ENCODE assay signal across 13 mouse cellular contexts in genomic region chr6:57531441-57531840, GRCm38 (mm10). TPM values are rescaled to one million over a fixed set of nuclear protein-coding genes. Genes with fewer than 3 reads are reported as not detected.
DNase-seq lines count a peak whose midpoint lies in the region; ATAC-seq and TF ChIP-seq lines count a peak whose summit lies in the region.
"Had no signal": no experiment of that assay in that cellular context is flagged by ENCODE, and none has a peak within 500 bp of the region (broad histone marks: within the 10 kb centered on the region; RNA-seq: fewer than 3 reads in every experiment).

No protein-coding gene starts in this region.

- no peak for TF ChIP-seq POLR2A in MEL (IDR thresholded peaks at IDR 0.05; ENCODE audit: control insufficient read depth in 1 of 2, insufficient read depth in 1 of 2, low read depth in 1 of 2, low read length in 2 of 2, poor library complexity in 1 of 2)

- ATAC-seq in liver, postnatal 0 days, result no peak
- no peak for ATAC-seq in heart, embryonic 16.5 days (replicated peaks; ENCODE audit: extremely low read depth, insufficient read depth, low FRiP score)
- ATAC-seq in activated CD4-positive, CD25-positive, alpha-beta regulatory T cell, adult 4 months, result no peak
- ATAC-seq: hindbrain, postnatal 0 days; midbrain, embryonic 15.5 days had no signal

- H3K4me3 ChIP-seq in liver, postnatal 0 days (ENCODE audit: low read depth, low read length), result no peak overlapping the region
- no peak overlapping the region for H3K4me3 ChIP-seq in MEL (ENCODE audit: control insufficient read depth in 1 of 2, insufficient read depth in 1 of 2, low read depth in 2 of 2, low read length in 2 of 2)
- H3K4me3 ChIP-seq in heart, embryonic 16.5 days (ENCODE audit: low read length), result no peak overlapping the region
- H3K4me3 ChIP-seq: liver, embryonic 15.5 days; midbrain, embryonic 15.5 days had no signal

- WGBS in liver, postnatal 0 days (ENCODE audit: insufficient replicate concordance), result 50% methylated on average over 1 of the region's 1 CpGs
- 35% methylated on average over 1 of the region's 1 CpGs for WGBS in heart, embryonic 16.5 days

- intact Hi-C loops in heart, postnatal 10 days (cut with DNase I), result no loop called here

- 0 out of 2 replicates have a peak overlapping the region, but pooled peaks have one; percentile 4 for H3K27ac ChIP-seq in liver, postnatal 0 days (ENCODE audit: low read depth)
- H3K27ac ChIP-seq in MEL (ENCODE audit: control insufficient read depth, low read depth, low read length), result no peak overlapping the region
- H3K27ac ChIP-seq in heart, embryonic 16.5 days (ENCODE audit: low read length), result peak overlapping the region; percentile 84
- H3K27ac ChIP-seq: hindbrain, postnatal 0 days; liver, embryonic 15.5 days; midbrain, embryonic 15.5 days had no signal

- H3K27me3 ChIP-seq in liver, postnatal 0 days (ENCODE audit: insufficient read depth, low read length), result no peaks in the 10 kb centered on the region
- no peaks in the 10 kb centered on the region for H3K27me3 ChIP-seq in MEL (ENCODE audit: control insufficient read depth in 1 of 2, insufficient read depth in 2 of 2, low read length in 2 of 2)
- H3K27me3 ChIP-seq in heart, embryonic 16.5 days (ENCODE audit: control insufficient read depth, insufficient read depth, low read length), result no peaks in the 10 kb centered on the region
- H3K27me3 ChIP-seq: liver, embryonic 15.5 days; midbrain, embryonic 15.5 days had no signal

- TF ChIP-seq RAD21 in MEL (IDR thresholded peaks at IDR 0.05; ENCODE audit: low read depth, low read length), result no peak

- TF ChIP-seq EP300 in liver, postnatal 0 days (IDR thresholded peaks at IDR 0.05; ENCODE audit: low read depth), result no peak
- peak; percentile 19 to 25; a peak in 1 of 4 replicates for TF ChIP-seq EP300 in MEL (IDR thresholded peaks at IDR 0.05; ENCODE audit: low read depth in 1 of 2, low read length in 2 of 2)

- H3K9me3 ChIP-seq in liver, postnatal 0 days (ENCODE audit: low read length), result no peaks in the 10 kb centered on the region
- no peaks in the 10 kb centered on the region for H3K9me3 ChIP-seq in MEL (replicated peaks; ENCODE audit: insufficient read depth, low read length)
- no peaks in the 10 kb centered on the region for H3K9me3 ChIP-seq in heart, embryonic 16.5 days (replicated peaks; ENCODE audit: control insufficient read depth, low read length)
- H3K9me3 ChIP-seq: liver, embryonic 15.5 days; midbrain, embryonic 15.5 days had no signal

- H3K36me3 ChIP-seq in liver, postnatal 0 days (replicated peaks; ENCODE audit: insufficient read depth, low read length), result no peaks in the 10 kb centered on the region; the same call in 1 of the 2 replicates
- H3K36me3 ChIP-seq in MEL (ENCODE audit: control insufficient read depth in 1 of 2, insufficient read depth in 2 of 2, low read length in 2 of 2), result peaks cover 0 to 21% of the 10 kb centered on the region in 2 experiments; a peak in 2 of 4 replicates
- H3K36me3 ChIP-seq in heart, embryonic 16.5 days (ENCODE audit: control insufficient read depth, insufficient read depth), result no peaks in the 10 kb centered on the region
- H3K36me3 ChIP-seq: liver, embryonic 15.5 days; midbrain, embryonic 15.5 days had no signal

- H3K4me1 ChIP-seq in liver, postnatal 0 days (ENCODE audit: insufficient read depth), result peaks cover 8% of the 10 kb centered on the region; the same call in 1 of the 2 replicates
- H3K4me1 ChIP-seq in MEL (ENCODE audit: control insufficient read depth in 1 of 2, insufficient read depth in 2 of 2, low read length in 2 of 2), result peaks cover 7 to 14% of the 10 kb centered on the region in 2 experiments
- H3K4me1 ChIP-seq in heart, embryonic 16.5 days (ENCODE audit: control insufficient read depth, insufficient read depth, low read length), result peaks cover 25% of the 10 kb centered on the region

- peak overlapping the region; percentile 49; the same call in 1 of the 2 replicates for H3K9ac ChIP-seq in liver, postnatal 0 days (replicated peaks)
- H3K9ac ChIP-seq in MEL (ENCODE audit: control insufficient read depth, low read depth, low read length, poor library complexity, severe bottlenecking), result no peak overlapping the region
- peak overlapping the region; percentile 14 for H3K9ac ChIP-seq in heart, embryonic 16.5 days (ENCODE audit: low read length)
- H3K9ac ChIP-seq: liver, embryonic 15.5 days; midbrain, embryonic 15.5 days had no signal

- no peaks in the 10 kb centered on the region for H3K79me2 ChIP-seq in MEL (ENCODE audit: control insufficient read depth, insufficient read depth, low read length, poor library complexity)

- peak overlapping the region; percentile 16 for H3K4me2 ChIP-seq in liver, postnatal 0 days (ENCODE audit: low read depth, low read length)
- peak overlapping the region; percentile 49 for H3K4me2 ChIP-seq in heart, embryonic 16.5 days (ENCODE audit: low read depth, low read length)
- H3K4me2 ChIP-seq: liver, embryonic 15.5 days; midbrain, embryonic 15.5 days had no signal

- peak; percentile 80 for DNase-seq in heart, adult 11 months
- no peak for DNase-seq in heart, postnatal 10 days
- no peak for DNase-seq in liver, postnatal 0 days
- no peak for DNase-seq in liver
- peak; percentile 36 for DNase-seq in MEL (ENCODE audit: low read depth, low spot score)
- no peak for DNase-seq in urinary bladder, postnatal 4 days (ENCODE audit: low spot score in 2 of 2)
- DNase-seq: cerebellum, postnatal 25 days; kidney, adult 8-10 months had no signal

- TF ChIP-seq CTCF in liver, postnatal 0 days (IDR thresholded peaks at IDR 0.05; ENCODE audit: low read depth), result no peak
- no peak for TF ChIP-seq CTCF in MEL (IDR thresholded peaks at IDR 0.05 in 2 of 3, conservative IDR thresholded peaks at IDR 0.05 in 1 of 3; ENCODE audit: control insufficient read depth in 1 of 3, insufficient read depth in 1 of 3, low read depth in 2 of 3, low read length in 3 of 3, poor library complexity in 1 of 3, severe bottlenecking in 1 of 3)

TF ChIP-seq in MEL, 35 proteins besides CTCF, POLR2A, EP300 and RAD21:
- TF ChIP-seq MAZ (IDR thresholded peaks at IDR 0.05; ENCODE audit: low read depth, low read length) (no peak), ETS1 (IDR thresholded peaks at IDR 0.05; ENCODE audit: low read depth, low read length) (0 out of 2 replicates have a peak, but pooled peaks have one; percentile 31)

RNA-seq across cellular contexts. Expression of gene Ppm1k, which starts 3.8 kb away (rescaled TPM):
- total RNA-seq in heart, postnatal 10 days (2021), result 10 to 100 TPM; 19.1 to 23.2 TPM
- 14.9 and 15.6 TPM in 2 replicates for polyA plus RNA-seq in liver, postnatal 0 days (2015; fragmentation: Nextera tagmentation; extraction: Ambion mirVana)
- 1.5 and 2.1 TPM in 2 replicates for total RNA-seq in MEL (2012; rRNA removed)
- 1 to 10 TPM in 1 of 2 experiments, not detected in 1; 1.3 TPM for polyA plus RNA-seq in MEL (2012; ENCODE audit: insufficient read depth in 1 of 2, insufficient read length in 2 of 2, low read depth in 1 of 2, low replicate concordance in 2 of 2, missing spikeins in 1 of 2)
- 12.2 and 15.7 TPM in 2 replicates for polyA plus RNA-seq in heart, embryonic 16.5 days (2015; fragmentation: Nextera tagmentation; extraction: Ambion mirVana)
- polyA plus RNA-seq in activated CD4-positive, CD25-positive, alpha-beta regulatory T cell, adult 4 months (2017; shearing (Covaris generic)), result 10 to 100 TPM; 12.9 to 16.2 TPM

RNA-seq across cellular contexts. Expression of gene Herc6, which starts 49.4 kb away (rescaled TPM):
- total RNA-seq in heart, postnatal 10 days (2021), result 1 to 10 TPM; 2.4 to 3.6 TPM
- polyA plus RNA-seq in liver, postnatal 0 days (2015; fragmentation: Nextera tagmentation; extraction: Ambion mirVana), result 5.0 and 5.5 TPM in 2 replicates
- total RNA-seq in MEL (2012; rRNA removed), result 2.0 and 2.4 TPM in 2 replicates
- 1 to 10 TPM in 1 of 2 experiments, not detected in 1; 5.1 TPM for polyA plus RNA-seq in MEL (2012; ENCODE audit: insufficient read depth in 1 of 2, insufficient read length in 2 of 2, low read depth in 1 of 2, low replicate concordance in 2 of 2, missing spikeins in 1 of 2)
- polyA plus RNA-seq in heart, embryonic 16.5 days (2015; fragmentation: Nextera tagmentation; extraction: Ambion mirVana), result 4.2 and 6.6 TPM in 2 replicates
- polyA plus RNA-seq in activated CD4-positive, CD25-positive, alpha-beta regulatory T cell, adult 4 months (2017; shearing (Covaris generic)), result 10 to 100 TPM; 23.2 to 26.4 TPM

Comparison
In these comparisons a context has a peak if more than half of its experiments do, and no peak if none do; other contexts are left out.
1. DNase-seq: peak in heart, adult 11 months (single experiment) and MEL (single experiment); none in heart, postnatal 10 days (0 of 2), liver, postnatal 0 days (single experiment), liver (single experiment) and urinary bladder, postnatal 4 days (0 of 2).